Mouse (Mus musculus) ES-Bruce4 (cell line): Measurements from ENCODE around the gene Wfs1.

Source experiments
- CTCF ChIP-seq: IDR thresholded peaks from one replicate; pipeline ENCODE4 v1.8.1; 2011; ENCODE audit warnings: low read depth, low read length
- EP300 ChIP-seq: IDR thresholded peaks from 2 replicates; pipeline ENCODE4 v1.6.1; 2011; ENCODE audit warnings: low read depth, low read length; ENCODE audit not compliant: insufficient read depth

GRCm38 (mm10) chr5:37028104-37028485 is 39.1 kb upstream of the Wfs1 start:
- no peak for TF ChIP-seq CTCF
- TF ChIP-seq EP300 = no peak
